1 mouse cellular context compared by ENCODE assay signal in the genomic region with DNA sequence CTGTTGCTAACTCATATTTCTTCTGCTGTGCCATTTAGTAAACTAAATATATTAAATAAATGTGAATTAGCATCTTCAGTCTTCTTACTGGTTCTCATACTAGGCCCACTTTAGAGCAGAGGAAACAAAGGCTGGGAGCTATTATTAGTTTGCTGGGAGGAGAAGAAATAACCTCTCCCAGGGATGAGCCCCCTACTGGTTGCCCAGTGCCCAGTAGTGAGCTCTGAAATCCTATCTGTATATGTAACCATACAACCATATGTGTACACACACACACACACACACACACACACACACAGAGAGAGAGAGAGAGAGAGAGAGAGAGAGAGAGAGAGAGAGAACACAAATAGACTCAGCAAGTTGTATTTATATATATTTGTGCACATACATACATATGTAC.
TF ChIP-seq lines count a peak whose summit lies in the region.

No protein-coding gene starts in this region.

TF ChIP-seq in MEL, 35 proteins besides CTCF, POLR2A, EP300 and RAD21 (continued from another document):
- TF ChIP-seq MAFK (IDR thresholded peaks at IDR 0.05; ENCODE audit: borderline replicate concordance, low read depth, low read length) = no peak
- no peak for TF ChIP-seq MAX (IDR thresholded peaks at IDR 0.05; ENCODE audit: low read length)
- TF ChIP-seq POLR2AphosphoS2 (IDR thresholded peaks at IDR 0.05; ENCODE audit: low read length) = no peak
- TF ChIP-seq ZKSCAN1 (IDR thresholded peaks at IDR 0.05; ENCODE audit: low read depth, low read length) = no peak
- TF ChIP-seq USF1 (IDR thresholded peaks at IDR 0.05; ENCODE audit: low read depth, low read length) = no peak
- TF ChIP-seq ELF1 (IDR thresholded peaks at IDR 0.05; ENCODE audit: low read depth, low read length) = no peak
- no peak for TF ChIP-seq ETS1 (IDR thresholded peaks at IDR 0.05; ENCODE audit: low read depth, low read length)
